Mouse (Mus musculus) CH12.LX (cell line): ENCODE measurements at regions not wholly inside any gene's neighbourhood (a gene's known extent, or its start where the extent isn't known, plus 50 kb on each side); places are given as distances from the start of the nearest gene placed in this dataset.

Experiments
- DNase-seq: peaks from one replicate; pipeline ENCODE4 v3.0.0-alpha.2; 2013; ENCODE audit errors: extremely low read depth
- H3K27ac ChIP-seq: 2 replicates; pipeline ENCODE4 v1.5.1; 2012; ENCODE audit warnings: low read depth, mild to moderate bottlenecking, control low read depth, moderate library complexity; ENCODE audit not compliant: insufficient read depth
- H3K27me3 ChIP-seq: replicated peaks from 2 replicates; pipeline ENCODE3; 2012; ENCODE audit warnings: inconsistent platforms
- H3K36me3 ChIP-seq, 2 experiments: replicated peaks in 1 of 2; 2 replicates each; pipeline versions ENCODE3 to v1.6.1; 2012; ENCODE audit warnings: inconsistent platforms in 1 of 2, low read length in 1 of 2, mild to moderate bottlenecking in 1 of 2, mixed read lengths in 1 of 2, moderate library complexity in 1 of 2; ENCODE audit not compliant: control insufficient read depth in 1 of 2, insufficient read depth in 1 of 2
- H3K4me1 ChIP-seq, 2 experiments: 2 replicates each; pipeline ENCODE4 v1.6.1; 2012; ENCODE audit warnings: inconsistent platforms in 1 of 2, moderate library complexity in 1 of 2; ENCODE audit not compliant: insufficient read depth in 2 of 2, control insufficient read depth in 1 of 2
- H3K4me2 ChIP-seq: 2 replicates; pipeline ENCODE4 v1.6.1; 2012; ENCODE audit warnings: low read depth, mild to moderate bottlenecking, control low read depth; ENCODE audit not compliant: poor library complexity, insufficient read depth, severe bottlenecking
- H3K4me3 ChIP-seq, 3 experiments: fragments of 150-350 bp in 1 of 3; sonication (generic) in 1 of 3; replicated peaks in 1 of 3; 2 replicates each; pipeline versions ENCODE3 to v1.5.1; 2011 to 2012; ENCODE audit warnings: low read depth in 2 of 3, low read length in 2 of 3, mild to moderate bottlenecking in 2 of 3, moderate library complexity in 2 of 3, control low read depth in 1 of 3, improper control_type of control experiment in 1 of 3, inconsistent platforms in 1 of 3, mixed read lengths in 1 of 3; ENCODE audit not compliant: poor library complexity in 1 of 3
- H3K79me2 ChIP-seq: replicated peaks from 2 replicates; pipeline ENCODE4 v1.6.1; 2012; ENCODE audit warnings: mild to moderate bottlenecking, moderate library complexity; ENCODE audit not compliant: control insufficient read depth, poor library complexity, insufficient read depth, severe bottlenecking; ENCODE audit errors: extremely low read depth
- H3K9ac ChIP-seq: 2 replicates; pipeline ENCODE4 v1.6.1; 2012; ENCODE audit warnings: low read depth, mild to moderate bottlenecking, control low read depth, moderate library complexity; ENCODE audit not compliant: insufficient read depth
- H3K9me3 ChIP-seq: replicated peaks from 2 replicates; pipeline ENCODE3; 2012; ENCODE audit warnings: low read length, inconsistent platforms, mixed read lengths
- BHLHE40 ChIP-seq: IDR thresholded peaks from 2 replicates; pipeline ENCODE4 v1.6.1; 2011; ENCODE audit warnings: mild to moderate bottlenecking, low read depth, low read length, improper control_type of control experiment
- CHD1 ChIP-seq: IDR thresholded peaks from 2 replicates; pipeline ENCODE4 v1.6.1; 2012; ENCODE audit warnings: low read depth, low read length, improper control_type of control experiment, inconsistent platforms
- E2F4 ChIP-seq: IDR thresholded peaks from 2 replicates; pipeline ENCODE4 v1.6.1; 2011; ENCODE audit warnings: low read depth, low read length, improper control_type of control experiment; ENCODE audit not compliant: insufficient replicate concordance
- ELF1 ChIP-seq: IDR thresholded peaks from 2 replicates; pipeline ENCODE4 v1.6.1; 2014; ENCODE audit warnings: low read depth, mild to moderate bottlenecking, inconsistent platforms, low read length, improper control_type of control experiment
- HCFC1 ChIP-seq: IDR thresholded peaks from 2 replicates; pipeline ENCODE4 v1.6.1; 2012; ENCODE audit warnings: low read depth, mild to moderate bottlenecking, inconsistent platforms, low read length, improper control_type of control experiment
- IRF4 ChIP-seq: IDR thresholded peaks from 2 replicates; pipeline ENCODE4 v1.6.1; 2014; ENCODE audit warnings: low read depth, mild to moderate bottlenecking, inconsistent platforms, low read length, improper control_type of control experiment
- JUN ChIP-seq: IDR thresholded peaks from 2 replicates; pipeline ENCODE4 v1.6.1; 2011; ENCODE audit warnings: low read depth, mild to moderate bottlenecking, low read length, improper control_type of control experiment, moderate library complexity; ENCODE audit not compliant: insufficient read depth
- JUND ChIP-seq: conservative IDR thresholded peaks from 2 replicates; pipeline ENCODE4 v1.6.1; 2011; ENCODE audit warnings: low read depth, low read length, improper control_type of control experiment
- MAX ChIP-seq: IDR thresholded peaks from 2 replicates; pipeline ENCODE4 v1.6.1; 2011; ENCODE audit warnings: low read length, improper control_type of control experiment
- MXI1 ChIP-seq: IDR thresholded peaks from 2 replicates; pipeline ENCODE4 v1.6.1; 2011; ENCODE audit warnings: mild to moderate bottlenecking, low read depth, low read length, improper control_type of control experiment
- NRF1 ChIP-seq: IDR thresholded peaks from 2 replicates; pipeline ENCODE4 v1.6.1; 2014; ENCODE audit warnings: low read depth, mild to moderate bottlenecking, inconsistent platforms, low read length, improper control_type of control experiment, moderate library complexity
- POLR2AphosphoS2 ChIP-seq: IDR thresholded peaks from 2 replicates; pipeline ENCODE4 v1.6.1; 2011; ENCODE audit warnings: low read depth, low read length, improper control_type of control experiment
- RAD21 ChIP-seq: IDR thresholded peaks from 2 replicates; pipeline ENCODE4 v1.6.1; 2011; ENCODE audit warnings: low read depth, mild to moderate bottlenecking, low read length, improper control_type of control experiment, moderate library complexity
- RCOR1 ChIP-seq: conservative IDR thresholded peaks from 2 replicates; pipeline ENCODE4 v1.6.1; 2012; ENCODE audit warnings: low read depth, mild to moderate bottlenecking, inconsistent platforms, low read length, improper control_type of control experiment
- SIN3A ChIP-seq: IDR thresholded peaks from 2 replicates; pipeline ENCODE4 v1.6.1; 2012; ENCODE audit warnings: low read length, improper control_type of control experiment, inconsistent platforms
- TCF12 ChIP-seq: IDR thresholded peaks from 2 replicates; pipeline ENCODE4 v1.6.1; 2014; ENCODE audit warnings: low read depth, mild to moderate bottlenecking, inconsistent platforms, low read length, improper control_type of control experiment
- UBTF ChIP-seq: IDR thresholded peaks from 2 replicates; pipeline ENCODE4 v1.6.1; 2012; ENCODE audit warnings: low read depth, mild to moderate bottlenecking, inconsistent platforms, low read length, improper control_type of control experiment, moderate library complexity
- ZC3H11A ChIP-seq: IDR thresholded peaks from 2 replicates; pipeline ENCODE4 v1.6.1; 2012; ENCODE audit warnings: low read depth, mild to moderate bottlenecking, inconsistent platforms, low read length, improper control_type of control experiment
- ZMIZ1 ChIP-seq: IDR thresholded peaks from 2 replicates; pipeline ENCODE4 v1.6.1; 2012; ENCODE audit warnings: low read depth, mild to moderate bottlenecking, inconsistent platforms, low read length, improper control_type of control experiment
- ZNF384 ChIP-seq: IDR thresholded peaks from 2 replicates; pipeline ENCODE4 v1.6.1; 2012; ENCODE audit warnings: low read depth, low read length, improper control_type of control experiment, inconsistent platforms
- dilution Hi-C: fragments of 300-500 bp; cut with MboI; formaldehyde crosslinking; loops from 2 replicates; pipeline ENCODE4 v1.14.3; 2020; ENCODE audit warnings: low sequenced_read_pairs; ENCODE audit not compliant: extremely low pct_unique_long_range_greater_than_20kb, extremely low pct_ligation_motif_present
- in situ Hi-C: fragments of 300-500 bp; cut with MboI; formaldehyde crosslinking; loops from 3 replicates; pipeline ENCODE4 v1.14.3; 2019; ENCODE audit warnings: low sequenced_read_pairs, low pct_ligation_motif_present, low pct_unique_long_range_greater_than_20kb, mixed read lengths

DNA sequence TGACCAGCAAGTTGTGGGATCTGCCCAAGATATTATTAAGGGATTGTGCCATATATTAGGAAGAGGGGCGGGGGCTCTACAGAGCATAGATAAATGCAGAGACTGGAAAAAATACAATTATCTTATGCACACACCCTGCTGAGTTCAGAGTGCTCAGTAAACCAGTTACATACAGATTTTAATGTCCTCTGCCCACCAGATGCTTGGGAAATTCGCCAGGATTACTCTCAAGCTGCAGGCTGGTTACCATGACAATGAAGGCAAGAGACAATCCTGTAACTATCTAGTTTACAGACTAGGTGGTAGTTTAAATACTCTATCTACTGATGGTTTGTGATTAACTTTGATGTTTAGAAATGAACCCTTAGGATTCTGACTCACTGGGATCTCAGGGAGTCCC, 220.2 kb downstream of the Emp1 start (continued):
- TF ChIP-seq ZC3H11A = no peak

DNA sequence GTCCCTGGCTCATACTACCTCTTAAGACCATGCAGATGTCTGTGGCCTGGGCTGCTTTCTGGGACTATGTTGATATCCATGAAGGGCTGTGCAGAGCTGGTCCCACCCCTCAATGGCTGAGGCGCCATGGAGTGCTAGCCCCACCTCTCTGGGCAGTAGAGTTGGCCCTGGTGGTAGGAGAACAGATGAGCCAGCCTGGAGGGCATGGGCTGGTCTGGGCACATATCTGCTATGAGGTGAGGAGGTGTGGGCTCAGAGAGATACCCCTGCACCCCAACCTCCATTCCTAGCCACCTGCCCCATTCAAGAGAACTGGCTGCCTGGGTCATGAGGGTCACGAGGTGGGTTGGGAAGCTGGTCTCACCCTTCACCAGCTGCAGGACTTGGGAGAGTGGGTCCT, 222.4 kb downstream of the Emp1 start:
- dilution Hi-C loops = no loop called here
- no peak overlapping the region for H3K9ac ChIP-seq
- peaks cover 34% of the 10 kb centered on the region for H3K9me3 ChIP-seq
- no peaks in the 10 kb centered on the region for H3K36me3 ChIP-seq
- TF ChIP-seq RCOR1 (no peak), ZMIZ1 (no peak), HCFC1 (no peak), MAX (no peak), SIN3A (no peak), IRF4 (no peak), JUND (no peak), CHD1 (no peak), E2F4 (no peak), MXI1 (no peak)
- H3K79me2 ChIP-seq = no peaks in the 10 kb centered on the region
- no peak overlapping the region for H3K4me2 ChIP-seq
- in situ Hi-C loops = no loop called here
- no peak for DNase-seq
- H3K27me3 ChIP-seq = no peaks in the 10 kb centered on the region
- H3K27ac ChIP-seq = no peak overlapping the region
- no peaks in the 10 kb centered on the region for H3K4me1 ChIP-seq
- no peak overlapping the region for H3K4me3 ChIP-seq

DNA sequence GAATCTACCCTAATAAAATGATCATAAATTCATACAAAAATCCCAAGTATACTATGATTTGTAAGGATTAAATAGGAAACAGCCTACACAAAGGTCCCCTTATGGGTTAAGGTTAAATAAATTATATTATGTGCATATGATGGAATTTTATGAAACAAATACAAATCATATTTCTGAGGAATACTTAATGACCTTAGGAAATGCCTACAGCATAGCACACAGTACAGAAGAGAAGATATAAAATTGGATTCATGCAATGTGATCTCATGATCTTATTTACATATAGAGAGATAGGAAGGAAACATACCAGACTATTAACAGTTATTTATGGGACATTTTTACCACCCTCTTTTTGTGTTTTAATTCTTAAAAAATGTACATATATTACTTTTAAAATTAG, 227.7 kb downstream of the Emp1 start:
- Histone ChIP-seq H3K79me2 (no peaks in the 10 kb centered on the region), H3K27me3 (no peaks in the 10 kb centered on the region), H3K4me2 (no peak overlapping the region)
- dilution Hi-C loops = no loop called here
- no peak for TF ChIP-seq CHD1
- TF ChIP-seq HCFC1 = no peak
- no peak for TF ChIP-seq UBTF
- no peak for TF ChIP-seq JUND
- TF ChIP-seq IRF4 = no peak
- no peak for TF ChIP-seq SIN3A
- no peak for TF ChIP-seq RAD21
- TF ChIP-seq RCOR1 = no peak
- TF ChIP-seq JUN = no peak
- no peak for TF ChIP-seq POLR2AphosphoS2
- TF ChIP-seq ELF1 = no peak
- no peak for TF ChIP-seq BHLHE40
- no peak for TF ChIP-seq TCF12
- no peak for TF ChIP-seq MXI1
- no peak for TF ChIP-seq ZNF384
- TF ChIP-seq NRF1 = no peak
- no peak for TF ChIP-seq MAX
- TF ChIP-seq, all 38 proteins: peak for 0
- DNase-seq = no peak
- Histone ChIP-seq H3K4me1 (no peaks in the 10 kb centered on the region), H3K9ac (no peak overlapping the region), H3K36me3 (no peaks in the 10 kb centered on the region), H3K9me3 (peaks cover 32% of the 10 kb centered on the region), H3K4me3 (no peak overlapping the region), H3K27ac (no peak overlapping the region)
- in situ Hi-C loops = no loop called here
